Mouse (Mus musculus): ENCODE measurements around the gene Sorbs1.

DNA sequence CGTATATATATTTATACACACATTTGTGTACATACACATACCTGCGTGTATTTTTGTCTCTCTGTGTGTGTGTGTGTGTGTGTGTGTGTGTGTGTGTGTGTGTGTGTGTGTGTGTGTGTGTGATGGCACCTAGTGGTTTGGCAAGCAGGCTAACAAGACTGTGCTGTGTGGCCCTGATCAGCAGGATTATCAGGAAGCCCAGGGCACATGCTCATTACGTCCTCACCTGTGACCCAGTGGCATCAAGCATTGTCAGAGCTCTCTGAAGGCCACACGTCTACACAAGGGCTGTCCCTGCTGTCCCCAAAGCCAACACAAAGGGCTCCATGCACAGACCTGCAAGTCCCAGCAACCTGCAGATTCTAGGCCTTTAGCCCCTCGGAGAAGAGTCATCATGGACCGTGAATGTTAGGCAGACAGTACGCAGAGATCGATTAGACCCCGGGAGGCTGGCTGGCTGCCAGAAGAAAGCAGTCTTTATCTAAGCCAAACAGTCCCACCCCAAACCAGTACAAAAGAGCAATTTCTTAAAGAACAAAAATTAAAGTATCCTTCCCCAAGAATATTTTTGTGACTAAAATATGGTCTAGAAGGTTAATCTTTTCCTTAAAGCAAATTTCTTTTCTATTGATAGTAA, 52.6 kb downstream of the Sorbs1 start:
- TF ChIP-seq CTCF (IDR thresholded peaks at IDR 0.05; ENCODE audit: borderline replicate concordance, insufficient read depth, low read length), result no peak
- no peak for TF ChIP-seq POLR2A (IDR thresholded peaks at IDR 0.05; ENCODE audit: low read depth, low read length)

All from embryonic fibroblast, embryonic 13.5 days (primary cell).